Mouse (Mus musculus): Measurements from ENCODE around the gene Mycn. TPM values are rescaled to one million over a fixed set of nuclear protein-coding genes. Genes with fewer than 3 reads are reported as not detected.

Mycn gene
- polyA plus RNA-seq, 1 experiment from 2014 or later = 85.5 TPM

- H3K9ac ChIP-seq = no peak overlapping the region
- H3K4me1 ChIP-seq = peaks cover 27% of the 10 kb centered on the region
- WGBS = 37% methylated on average over 12 of the region's 12 CpGs
- no peak overlapping the region for H3K4me2 ChIP-seq
- no peak; the same call in 1 of the 2 replicates for ATAC-seq (replicated peaks; ENCODE audit: low FRiP score)
- no peak overlapping the region for H3K4me3 ChIP-seq (replicated peaks)
- H3K27me3 ChIP-seq = no peaks in the 10 kb centered on the region
- peak overlapping the region; percentile 41; the same call in 1 of the 2 replicates for H3K27ac ChIP-seq
- H3K36me3 ChIP-seq = no peaks in the 10 kb centered on the region
- H3K9me3 ChIP-seq (replicated peaks) = no peaks in the 10 kb centered on the region
These were observed 21.3 kb downstream of the Mycn start for GRCm38 (mm10) chr12:12920166-12921157.

GRCm38 (mm10) chr12:12916298-12916697, 25.4 kb downstream of the Mycn start:
- Histone ChIP-seq H3K9ac (no peak overlapping the region), H3K27me3 (no peaks in the 10 kb centered on the region), H3K4me3 (replicated peaks) (no peak overlapping the region), H3K9me3 (replicated peaks) (no peaks in the 10 kb centered on the region), H3K27ac (peak overlapping the region; percentile 59), H3K4me1 (peaks cover 27% of the 10 kb centered on the region), H3K36me3 (no peaks in the 10 kb centered on the region), H3K4me2 (peak overlapping the region; percentile 12; the same call in 1 of the 2 replicates)
- WGBS = 15% methylated on average over 9 of the region's 9 CpGs
- ATAC-seq (replicated peaks; ENCODE audit: low FRiP score) = peak; percentile 84

DNA sequence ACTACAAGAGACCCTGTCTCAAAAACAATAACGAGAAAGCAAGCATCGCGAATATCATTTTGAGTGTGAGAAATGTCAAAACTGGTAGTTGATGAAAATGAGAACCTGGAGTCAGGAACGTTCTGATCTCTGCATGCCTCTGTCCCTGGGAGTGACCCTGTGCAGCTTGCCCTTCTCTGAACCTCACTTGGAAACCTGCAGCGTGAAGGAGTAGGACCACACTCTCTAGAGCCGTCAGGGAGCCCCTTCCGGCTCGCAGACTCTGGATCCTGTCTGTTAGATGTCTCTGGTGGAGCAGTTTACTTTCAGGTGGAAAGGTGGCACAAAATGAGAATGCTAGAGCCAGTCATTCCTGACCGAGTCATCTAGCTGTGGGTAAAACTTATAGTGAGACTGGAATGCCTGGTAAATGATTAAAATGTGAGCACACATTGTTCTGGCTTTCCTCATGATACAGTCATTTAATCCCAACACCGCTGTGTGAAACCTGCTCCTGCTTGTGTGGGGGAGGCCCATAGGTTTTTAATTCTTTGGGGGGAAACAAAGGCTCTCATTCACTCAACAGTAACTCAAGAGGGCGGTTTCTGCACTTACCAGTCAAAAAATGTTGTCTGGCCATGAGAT, 31.2 kb downstream of the Mycn start:
- Histone ChIP-seq H3K36me3 (no peaks in the 10 kb centered on the region), H3K4me2 (no peak overlapping the region), H3K4me3 (replicated peaks) (no peak overlapping the region), H3K27ac (peak overlapping the region; percentile 86), H3K27me3 (no peaks in the 10 kb centered on the region), H3K4me1 (peaks cover 28% of the 10 kb centered on the region), H3K9me3 (replicated peaks) (no peaks in the 10 kb centered on the region), H3K9ac (no peak overlapping the region)
- 64% methylated on average over 11 of the region's 11 CpGs for WGBS
- peak; percentile 82 for ATAC-seq (replicated peaks; ENCODE audit: low FRiP score)

DNA sequence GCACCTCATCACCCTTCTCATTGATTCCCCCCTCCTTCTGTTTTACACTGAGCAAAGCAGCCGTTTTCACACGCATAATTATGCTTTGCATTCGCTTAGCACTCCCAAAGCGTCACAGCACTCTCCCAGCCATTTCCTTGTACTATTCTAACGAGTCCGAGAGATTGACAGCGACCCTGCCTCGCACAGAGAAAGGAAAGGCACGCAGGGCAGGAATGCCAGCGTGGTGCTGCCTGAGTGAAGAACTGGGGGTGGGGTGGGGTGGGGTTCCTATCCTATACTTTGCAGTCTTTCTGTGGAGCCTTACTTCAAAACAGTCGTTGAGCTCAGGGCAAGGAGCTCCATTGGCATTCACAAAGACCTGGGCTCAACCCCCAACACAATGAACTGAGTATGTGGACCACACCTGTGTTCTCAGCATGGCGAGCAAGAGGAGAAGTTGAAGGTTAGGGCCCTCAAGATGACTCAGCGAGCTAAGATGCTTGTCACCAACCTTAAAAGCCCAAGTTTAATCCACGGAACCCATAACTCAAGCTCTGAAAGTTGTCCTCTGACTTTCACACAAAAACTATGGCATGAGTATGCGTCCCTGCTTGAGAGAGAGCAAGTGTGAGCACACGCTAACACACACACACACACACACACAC, 32.0 kb downstream of the Mycn start:
- Histone ChIP-seq H3K9me3 (replicated peaks) (no peaks in the 10 kb centered on the region), H3K27ac (peak overlapping the region; percentile 86; the same call in 1 of the 2 replicates), H3K4me2 (no peak overlapping the region), H3K4me1 (peaks cover 35% of the 10 kb centered on the region), H3K27me3 (no peaks in the 10 kb centered on the region), H3K9ac (no peak overlapping the region), H3K36me3 (no peaks in the 10 kb centered on the region), H3K4me3 (replicated peaks) (no peak overlapping the region)
- no peak for ATAC-seq (replicated peaks; ENCODE audit: low FRiP score)
- 64% methylated on average over 16 of the region's 16 CpGs for WGBS

DNA sequence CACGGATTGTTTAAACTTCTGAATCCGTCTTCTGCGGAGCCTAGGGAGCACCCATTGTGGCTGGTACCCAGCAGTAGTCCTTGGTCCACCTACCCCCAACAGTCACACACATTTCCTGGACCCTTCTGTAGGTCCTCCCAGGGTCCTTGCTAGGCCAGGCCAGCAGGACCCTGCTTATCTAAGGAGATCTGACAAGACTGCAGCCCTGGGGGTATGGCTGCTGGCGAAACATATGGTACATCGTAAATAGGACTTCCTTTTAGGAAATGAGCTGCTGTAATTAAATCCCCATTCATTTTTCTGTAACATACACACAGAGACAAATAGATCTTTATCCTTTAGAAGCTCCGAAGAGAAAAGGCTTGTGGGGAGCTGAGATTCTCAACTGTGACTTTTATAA, 34.9 kb downstream of the Mycn start:
- Histone ChIP-seq H3K27ac (0 out of 2 replicates have a peak overlapping the region, but pooled peaks have one; percentile 29), H3K27me3 (no peaks in the 10 kb centered on the region), H3K4me2 (no peak overlapping the region), H3K9me3 (replicated peaks) (no peaks in the 10 kb centered on the region), H3K9ac (no peak overlapping the region), H3K4me3 (replicated peaks) (no peak overlapping the region), H3K36me3 (no peaks in the 10 kb centered on the region), H3K4me1 (peaks cover 46% of the 10 kb centered on the region)
- ATAC-seq (replicated peaks; ENCODE audit: low FRiP score) = no peak
- WGBS = 42% methylated on average over 6 of the region's 6 CpGs

DNA sequence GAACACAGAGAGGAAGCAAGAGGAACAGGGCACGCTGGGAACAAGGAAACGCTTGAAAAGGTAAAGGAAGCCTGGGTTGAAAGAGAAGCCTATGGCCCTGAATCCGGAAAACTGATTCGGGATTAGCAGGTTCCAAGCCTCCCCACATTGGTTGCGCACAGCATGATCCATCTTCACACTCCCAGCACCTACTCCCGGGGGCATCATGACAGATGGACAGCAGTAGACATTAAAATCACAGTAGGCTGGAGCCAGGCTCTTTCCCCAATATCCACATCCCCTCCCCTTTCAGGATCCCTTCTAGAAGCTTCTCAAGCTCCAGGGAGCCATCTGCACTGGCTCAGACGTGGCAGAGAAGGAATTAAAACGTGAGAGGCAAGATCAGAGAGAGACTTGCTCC, 35.4 kb downstream of the Mycn start:
- no peak for ATAC-seq (replicated peaks; ENCODE audit: low FRiP score)
- Histone ChIP-seq H3K27ac (0 out of 2 replicates have a peak overlapping the region, but pooled peaks have one; percentile 29), H3K4me1 (peaks cover 46% of the 10 kb centered on the region), H3K4me3 (replicated peaks) (no peak overlapping the region), H3K36me3 (no peaks in the 10 kb centered on the region), H3K9me3 (replicated peaks) (no peaks in the 10 kb centered on the region), H3K27me3 (no peaks in the 10 kb centered on the region), H3K4me2 (no peak overlapping the region), H3K9ac (no peak overlapping the region)
- 56% methylated on average over 8 of the region's 8 CpGs for WGBS

- Histone ChIP-seq H3K27me3 (no peaks in the 10 kb centered on the region), H3K9ac (no peak overlapping the region), H3K36me3 (no peaks in the 10 kb centered on the region), H3K27ac (peak overlapping the region; percentile 71; the same call in 1 of the 2 replicates), H3K4me1 (peaks cover 36% of the 10 kb centered on the region), H3K4me3 (replicated peaks) (no peak overlapping the region), H3K9me3 (replicated peaks) (no peaks in the 10 kb centered on the region), H3K4me2 (peak overlapping the region; percentile 60; the same call in 1 of the 2 replicates)
- ATAC-seq (replicated peaks; ENCODE audit: low FRiP score) = no peak
- WGBS = 57% methylated on average over 6 of the region's 6 CpGs
These were observed 36.6 kb downstream of the Mycn start for GRCm38 (mm10) chr12:12905117-12905516.

- Histone ChIP-seq H3K27me3 (no peaks in the 10 kb centered on the region), H3K4me3 (replicated peaks) (peak overlapping the region; percentile 30), H3K27ac (peak overlapping the region; percentile 71), H3K4me2 (peak overlapping the region; percentile 60), H3K9ac (peak overlapping the region; percentile 25; the same call in 1 of the 2 replicates), H3K4me1 (peaks cover 32% of the 10 kb centered on the region), H3K9me3 (replicated peaks) (no peaks in the 10 kb centered on the region), H3K36me3 (no peaks in the 10 kb centered on the region)
- ATAC-seq (replicated peaks; ENCODE audit: low FRiP score) = peak; percentile 91
- WGBS = 8% methylated on average over 23 of the region's 23 CpGs
These were observed 37.2 kb downstream of the Mycn start for GRCm38 (mm10) chr12:12904512-12904953.

DNA sequence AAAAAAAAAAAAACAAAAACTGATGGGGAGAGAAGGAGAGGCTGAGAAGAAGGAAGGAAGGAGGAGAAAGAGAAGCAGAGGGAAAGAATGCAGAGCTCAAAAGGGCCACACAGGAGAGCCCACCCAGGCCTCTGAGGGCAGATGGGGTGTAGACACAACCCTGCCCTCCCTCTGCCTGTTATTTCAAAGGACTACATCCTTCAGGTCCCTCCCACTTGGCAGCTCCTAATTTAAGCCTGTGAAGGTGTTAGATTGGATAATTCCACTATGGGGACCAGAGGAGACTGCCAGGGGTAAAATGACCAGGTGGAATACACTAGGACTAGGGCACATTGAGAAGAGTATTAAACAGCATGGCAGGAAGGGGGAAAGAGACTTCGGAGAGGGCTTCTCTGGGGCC, 37.6 kb downstream of the Mycn start:
- Histone ChIP-seq H3K4me1 (peaks cover 32% of the 10 kb centered on the region), H3K4me2 (peak overlapping the region; percentile 60), H3K36me3 (no peaks in the 10 kb centered on the region), H3K4me3 (replicated peaks) (peak overlapping the region; percentile 30; the same call in 1 of the 2 replicates), H3K9me3 (replicated peaks) (no peaks in the 10 kb centered on the region), H3K9ac (no peak overlapping the region), H3K27ac (peak overlapping the region; percentile 71), H3K27me3 (no peaks in the 10 kb centered on the region)
- 14% methylated on average over 1 of the region's 1 CpGs for WGBS
- ATAC-seq (replicated peaks; ENCODE audit: low FRiP score) = 0 out of 2 replicates have a peak, but pooled peaks have one; percentile 5

- Histone ChIP-seq H3K4me2 (no peak overlapping the region), H3K36me3 (no peaks in the 10 kb centered on the region), H3K9ac (no peak overlapping the region), H3K4me3 (replicated peaks) (no peak overlapping the region), H3K4me1 (peaks cover 32% of the 10 kb centered on the region), H3K9me3 (replicated peaks) (no peaks in the 10 kb centered on the region), H3K27me3 (no peaks in the 10 kb centered on the region), H3K27ac (no peak overlapping the region)
- ATAC-seq (replicated peaks; ENCODE audit: low FRiP score) = no peak
- 93% methylated on average over 1 of the region's 1 CpGs for WGBS
These were observed 39.3 kb downstream of the Mycn start for GRCm38 (mm10) chr12:12902403-12902802.

GRCm38 (mm10) chr12:12898356-12899126, 43.2 kb downstream of the Mycn start:
- Histone ChIP-seq H3K4me1 (no peaks in the 10 kb centered on the region), H3K4me2 (no peak overlapping the region), H3K4me3 (replicated peaks) (no peak overlapping the region), H3K27me3 (no peaks in the 10 kb centered on the region), H3K9ac (no peak overlapping the region), H3K36me3 (no peaks in the 10 kb centered on the region), H3K9me3 (replicated peaks) (no peaks in the 10 kb centered on the region), H3K27ac (peak overlapping the region; percentile 23)
- no peak for ATAC-seq (replicated peaks; ENCODE audit: low FRiP score)
- 50% methylated on average over 2 of the region's 2 CpGs for WGBS
